Mouse (Mus musculus) cerebellum, adult 9-10 months (tissue): Measurements from ENCODE around the gene Jak1.

Experiments used
- DNase-seq: peaks from one replicate; pipeline ENCODE4 v3.0.0; 2022

The Jak1 gene

GRCm38 (mm10) chr4:101264741-101265513, at the start of gene Jak1:
Gene Jak1 (minus strand): TSS chr4:101265282.
- DNase-seq: peak; percentile 98

GRCm38 (mm10) chr4:101312055-101312454, 47.0 kb upstream of the Jak1 start:
- no peak for DNase-seq

- DNase-seq: no peak
Measured at GRCm38 (mm10) chr4:101308166-101308565, 43.1 kb upstream of the Jak1 start.

GRCm38 (mm10) chr4:101307286-101307685, 42.2 kb upstream of the Jak1 start:
- DNase-seq: no peak

- no peak for DNase-seq
Measured at GRCm38 (mm10) chr4:101306132-101306915, 41.2 kb upstream of the Jak1 start.

- DNase-seq: no peak
Measured at GRCm38 (mm10) chr4:101305126-101305525, 40.0 kb upstream of the Jak1 start.

- no peak for DNase-seq
Measured at GRCm38 (mm10) chr4:101304114-101304513, 39.0 kb upstream of the Jak1 start.

GRCm38 (mm10) chr4:101300392-101300910, 35.4 kb upstream of the Jak1 start:
- DNase-seq: no peak

- DNase-seq: no peak
Measured at GRCm38 (mm10) chr4:101298311-101298990, 33.4 kb upstream of the Jak1 start.

GRCm38 (mm10) chr4:101296836-101297235, 31.8 kb upstream of the Jak1 start:
- DNase-seq: no peak

GRCm38 (mm10) chr4:101295788-101296187, 30.7 kb upstream of the Jak1 start:
- no peak for DNase-seq

- no peak for DNase-seq
Measured at GRCm38 (mm10) chr4:101293661-101294060, 28.6 kb upstream of the Jak1 start.

GRCm38 (mm10) chr4:101292736-101293541, 27.9 kb upstream of the Jak1 start:
- DNase-seq: no peak

GRCm38 (mm10) chr4:101292028-101292735, 27.1 kb upstream of the Jak1 start:
- DNase-seq: peak; percentile 60

- DNase-seq: no peak
Measured at GRCm38 (mm10) chr4:101288292-101288691, 23.2 kb upstream of the Jak1 start.

- no peak for DNase-seq
Measured at GRCm38 (mm10) chr4:101286562-101286961, 21.5 kb upstream of the Jak1 start.

- no peak for DNase-seq
Measured at GRCm38 (mm10) chr4:101285906-101286432, 20.9 kb upstream of the Jak1 start.

GRCm38 (mm10) chr4:101283938-101284337, 18.9 kb upstream of the Jak1 start:
- no peak for DNase-seq

- no peak for DNase-seq
Measured at GRCm38 (mm10) chr4:101282237-101282636, 17.2 kb upstream of the Jak1 start.

GRCm38 (mm10) chr4:101280119-101280518, 15.0 kb upstream of the Jak1 start:
- DNase-seq: no peak

GRCm38 (mm10) chr4:101276456-101277070, 11.5 kb upstream of the Jak1 start:
- no peak for DNase-seq
